Mouse (Mus musculus): ENCODE results near the gene Rara. TPM values are rescaled to one million over a fixed set of nuclear protein-coding genes. Genes with fewer than 3 reads are reported as not detected.

Rara gene
- polyA plus RNA-seq, 1 experiment from 2014 or later = 20.1 TPM

- H3K27ac ChIP-seq (replicated peaks) = peak overlapping the region; percentile 92
- DNase-seq (ENCODE audit: low spot score) = no peak
- no peak overlapping the region for H3K4me2 ChIP-seq (replicated peaks; ENCODE audit: low read depth)
- WGBS = 77% methylated on average over 9 of the region's 9 CpGs
- no peak for ATAC-seq (ENCODE audit: low FRiP score, low TSS enrichment)
- no peak overlapping the region for H3K4me3 ChIP-seq (ENCODE audit: low read depth, low read length)
- H3K4me1 ChIP-seq (replicated peaks; ENCODE audit: control insufficient read depth, insufficient read depth) = peaks cover 37% of the 10 kb centered on the region
- no peaks in the 10 kb centered on the region for H3K36me3 ChIP-seq (ENCODE audit: control insufficient read depth, insufficient read depth, low read length)
- no peak overlapping the region for H3K9ac ChIP-seq (ENCODE audit: low read length)
- H3K9me3 ChIP-seq (ENCODE audit: control insufficient read depth, low read length) = no peaks in the 10 kb centered on the region
- no peaks in the 10 kb centered on the region for H3K27me3 ChIP-seq (ENCODE audit: control insufficient read depth, insufficient read depth, low read length)
- TF ChIP-seq CTCF (IDR thresholded peaks at IDR 0.05; ENCODE audit: low read depth) (no peak), EP300 (optimal IDR thresholded peaks at IDR 0.05) (no peak)
These were observed 22.9 kb downstream of the Rara start for GRCm38 (mm10) chr11:98950484-98950883.

- peak overlapping the region; percentile 54 for H3K9ac ChIP-seq (ENCODE audit: low read length)
- no peak overlapping the region for H3K4me3 ChIP-seq (ENCODE audit: low read depth, low read length)
- no peaks in the 10 kb centered on the region for H3K9me3 ChIP-seq (ENCODE audit: control insufficient read depth, low read length)
- H3K36me3 ChIP-seq (ENCODE audit: control insufficient read depth, insufficient read depth, low read length) = no peaks in the 10 kb centered on the region
- H3K27ac ChIP-seq (replicated peaks) = peak overlapping the region; percentile 92
- DNase-seq (ENCODE audit: low spot score) (peak; percentile 74), ATAC-seq (ENCODE audit: low FRiP score, low TSS enrichment) (peak; percentile 21; the same call in 1 of the 2 replicates)
- WGBS = 47% methylated on average over 14 of the region's 16 CpGs
- peak overlapping the region; percentile 32 for H3K4me2 ChIP-seq (replicated peaks; ENCODE audit: low read depth)
- no peak for TF ChIP-seq EP300 (optimal IDR thresholded peaks at IDR 0.05)
- no peak for TF ChIP-seq CTCF (IDR thresholded peaks at IDR 0.05; ENCODE audit: low read depth)
- H3K4me1 ChIP-seq (replicated peaks; ENCODE audit: control insufficient read depth, insufficient read depth) = peaks cover 34% of the 10 kb centered on the region; the same call in 1 of the 2 replicates
- H3K27me3 ChIP-seq (ENCODE audit: control insufficient read depth, insufficient read depth, low read length) = no peaks in the 10 kb centered on the region
These were observed 23.6 kb downstream of the Rara start for GRCm38 (mm10) chr11:98951026-98951906.

- H3K9me3 ChIP-seq (ENCODE audit: control insufficient read depth, low read length) = no peaks in the 10 kb centered on the region
- no peak for ATAC-seq (ENCODE audit: low FRiP score, low TSS enrichment)
- no peak for TF ChIP-seq CTCF (IDR thresholded peaks at IDR 0.05; ENCODE audit: low read depth)
- H3K4me2 ChIP-seq (replicated peaks; ENCODE audit: low read depth) = no peak overlapping the region
- no peak for DNase-seq (ENCODE audit: low spot score)
- H3K36me3 ChIP-seq (ENCODE audit: control insufficient read depth, insufficient read depth, low read length) = no peaks in the 10 kb centered on the region
- 65% methylated on average over 1 of the region's 1 CpGs for WGBS
- H3K4me3 ChIP-seq (ENCODE audit: low read depth, low read length) = no peak overlapping the region
- no peaks in the 10 kb centered on the region for H3K27me3 ChIP-seq (ENCODE audit: control insufficient read depth, insufficient read depth, low read length)
- H3K27ac ChIP-seq (replicated peaks) = peak overlapping the region; percentile 69
- no peak overlapping the region for H3K9ac ChIP-seq (ENCODE audit: low read length)
- H3K4me1 ChIP-seq (replicated peaks; ENCODE audit: control insufficient read depth, insufficient read depth) = peaks cover 34% of the 10 kb centered on the region; the same call in 1 of the 2 replicates
These were observed 24.5 kb downstream of the Rara start for GRCm38 (mm10) chr11:98952111-98952510.

GRCm38 (mm10) chr11:98952736-98953135 lies 25.1 kb downstream of the Rara start:
- no peak for TF ChIP-seq CTCF (IDR thresholded peaks at IDR 0.05; ENCODE audit: low read depth)
- TF ChIP-seq EP300 (optimal IDR thresholded peaks at IDR 0.05) = no peak
- 41% methylated on average over 2 of the region's 2 CpGs for WGBS
- ATAC-seq (ENCODE audit: low FRiP score, low TSS enrichment) = no peak

GRCm38 (mm10) chr11:98953361-98953760 lies 25.7 kb downstream of the Rara start:
- 18% methylated on average over 2 of the region's 2 CpGs for WGBS
- peak; percentile 87 for ATAC-seq (ENCODE audit: low FRiP score, low TSS enrichment)

More at GRCm38 (mm10) chr11:98952736-98953135, 25.1 kb downstream of the Rara start:
- H3K27ac ChIP-seq (replicated peaks) = peak overlapping the region; percentile 69
- no peak overlapping the region for H3K9ac ChIP-seq (ENCODE audit: low read length)
- H3K27me3 ChIP-seq (ENCODE audit: control insufficient read depth, insufficient read depth, low read length) = no peaks in the 10 kb centered on the region
- no peak overlapping the region for H3K4me2 ChIP-seq (replicated peaks; ENCODE audit: low read depth)
- no peak overlapping the region for H3K4me3 ChIP-seq (ENCODE audit: low read depth, low read length)
- no peaks in the 10 kb centered on the region for H3K9me3 ChIP-seq (ENCODE audit: control insufficient read depth, low read length)
- H3K36me3 ChIP-seq (ENCODE audit: control insufficient read depth, insufficient read depth, low read length) = no peaks in the 10 kb centered on the region
- no peak for DNase-seq (ENCODE audit: low spot score)
- peaks cover 34% of the 10 kb centered on the region; the same call in 1 of the 2 replicates for H3K4me1 ChIP-seq (replicated peaks; ENCODE audit: control insufficient read depth, insufficient read depth)

GRCm38 (mm10) chr11:98953835-98954320 lies 26.3 kb downstream of the Rara start:
- no peak overlapping the region for H3K4me3 ChIP-seq (ENCODE audit: low read depth, low read length)
- H3K4me1 ChIP-seq (replicated peaks; ENCODE audit: control insufficient read depth, insufficient read depth) = peaks cover 34% of the 10 kb centered on the region; the same call in 1 of the 2 replicates
- no peaks in the 10 kb centered on the region for H3K27me3 ChIP-seq (ENCODE audit: control insufficient read depth, insufficient read depth, low read length)
- peak overlapping the region; percentile 83 for H3K27ac ChIP-seq (replicated peaks)
- TF ChIP-seq CTCF (IDR thresholded peaks at IDR 0.05; ENCODE audit: low read depth) (no peak), EP300 (optimal IDR thresholded peaks at IDR 0.05) (no peak)
- DNase-seq (ENCODE audit: low spot score) (no peak), ATAC-seq (ENCODE audit: low FRiP score, low TSS enrichment) (no peak)
- H3K9ac ChIP-seq (ENCODE audit: low read length) = no peak overlapping the region
- H3K4me2 ChIP-seq (replicated peaks; ENCODE audit: low read depth) = peak overlapping the region; percentile 41
- no peaks in the 10 kb centered on the region for H3K9me3 ChIP-seq (ENCODE audit: control insufficient read depth, low read length)
- 16% methylated on average over 13 of the region's 13 CpGs for WGBS
- H3K36me3 ChIP-seq (ENCODE audit: control insufficient read depth, insufficient read depth, low read length) = no peaks in the 10 kb centered on the region

More at GRCm38 (mm10) chr11:98953361-98953760, 25.7 kb downstream of the Rara start:
- peak; percentile 87 for DNase-seq (ENCODE audit: low spot score)
- Histone ChIP-seq H3K9me3 (ENCODE audit: control insufficient read depth, low read length) (no peaks in the 10 kb centered on the region), H3K4me2 (replicated peaks; ENCODE audit: low read depth) (no peak overlapping the region), H3K27ac (replicated peaks) (peak overlapping the region; percentile 83; the same call in 1 of the 2 replicates), H3K27me3 (ENCODE audit: control insufficient read depth, insufficient read depth, low read length) (no peaks in the 10 kb centered on the region), H3K4me3 (ENCODE audit: low read depth, low read length) (no peak overlapping the region), H3K9ac (ENCODE audit: low read length) (no peak overlapping the region), H3K36me3 (ENCODE audit: control insufficient read depth, insufficient read depth, low read length) (no peaks in the 10 kb centered on the region), H3K4me1 (replicated peaks; ENCODE audit: control insufficient read depth, insufficient read depth) (peaks cover 34% of the 10 kb centered on the region; the same call in 1 of the 2 replicates)
- TF ChIP-seq EP300 (optimal IDR thresholded peaks at IDR 0.05) (no peak), CTCF (IDR thresholded peaks at IDR 0.05; ENCODE audit: low read depth) (no peak)

All from stomach, postnatal 0 days (tissue).